Mouse (Mus musculus): Measurements from ENCODE around the gene Emc10.

Gene Emc10

GRCm38 (mm10) chr7:44461503-44462217 is 34.7 kb downstream of the Emc10 start:
- peak; percentile 61 for DNase-seq

DNA sequence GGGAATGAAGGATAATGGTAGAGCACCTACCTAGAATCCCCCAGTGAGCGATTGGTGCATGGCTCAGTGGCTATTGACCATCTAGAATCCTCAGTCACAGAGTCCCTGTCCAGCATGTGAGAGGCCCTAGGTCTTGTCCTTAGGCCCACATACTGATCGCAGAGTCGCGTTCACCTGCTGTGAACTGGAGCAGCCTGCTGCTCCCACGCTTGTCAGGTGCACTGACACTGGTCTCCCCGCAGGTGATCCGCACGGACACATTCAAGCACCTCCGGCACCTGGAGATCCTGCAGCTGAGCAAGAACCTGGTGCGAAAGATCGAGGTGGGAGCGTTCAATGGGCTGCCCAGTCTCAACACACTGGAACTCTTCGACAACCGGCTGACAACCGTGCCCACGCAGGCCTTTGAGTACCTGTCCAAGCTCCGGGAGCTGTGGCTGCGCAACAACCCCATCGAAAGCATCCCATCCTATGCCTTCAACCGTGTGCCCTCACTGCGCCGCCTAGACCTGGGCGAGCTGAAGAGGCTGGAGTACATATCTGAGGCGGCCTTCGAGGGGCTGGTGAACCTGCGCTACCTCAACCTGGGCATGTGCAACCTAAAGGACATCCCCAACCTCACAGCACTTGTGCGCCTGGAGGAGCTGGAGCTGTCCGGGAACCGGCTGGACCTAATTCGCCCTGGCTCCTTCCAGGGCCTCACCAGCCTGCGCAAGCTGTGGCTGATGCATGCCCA is 35.4 kb downstream of the Emc10 start:
- peak; percentile 48 for DNase-seq

DNA sequence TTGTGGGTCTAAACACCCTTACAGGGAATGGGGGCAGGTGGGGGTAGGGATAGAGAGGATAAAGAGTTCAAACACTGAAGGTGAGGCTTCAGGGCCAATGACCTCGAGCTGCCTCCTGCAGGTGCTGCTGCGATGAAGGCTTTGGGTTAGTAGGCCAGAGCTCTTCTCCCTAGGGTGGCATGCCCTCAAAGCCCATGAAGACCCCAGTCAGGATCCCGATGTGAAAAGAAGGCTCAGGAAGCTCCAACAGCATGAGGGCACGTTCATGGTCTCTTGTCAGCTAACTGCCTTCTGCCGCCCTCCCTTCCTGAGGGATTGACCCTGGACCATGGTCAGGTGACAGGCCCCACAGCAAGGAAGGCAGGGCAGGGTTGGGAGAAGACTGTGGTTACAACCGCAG is 36.3 kb downstream of the Emc10 start:
- peak; percentile 29 for DNase-seq

GRCm38 (mm10) chr7:44456302-44456701 is 40.0 kb downstream of the Emc10 start:
- peak; percentile 26 for DNase-seq

- no peak for DNase-seq
Observed at GRCm38 (mm10) chr7:44453256-44453655, 43.1 kb downstream of the Emc10 start.

GRCm38 (mm10) chr7:44446070-44446855 is 50.1 kb downstream of the Emc10 start:
- DNase-seq, result peak; percentile 78

GRCm38 (mm10) chr7:44445528-44445923 is 50.8 kb downstream of the Emc10 start:
- peak; percentile 70 for DNase-seq

DNA sequence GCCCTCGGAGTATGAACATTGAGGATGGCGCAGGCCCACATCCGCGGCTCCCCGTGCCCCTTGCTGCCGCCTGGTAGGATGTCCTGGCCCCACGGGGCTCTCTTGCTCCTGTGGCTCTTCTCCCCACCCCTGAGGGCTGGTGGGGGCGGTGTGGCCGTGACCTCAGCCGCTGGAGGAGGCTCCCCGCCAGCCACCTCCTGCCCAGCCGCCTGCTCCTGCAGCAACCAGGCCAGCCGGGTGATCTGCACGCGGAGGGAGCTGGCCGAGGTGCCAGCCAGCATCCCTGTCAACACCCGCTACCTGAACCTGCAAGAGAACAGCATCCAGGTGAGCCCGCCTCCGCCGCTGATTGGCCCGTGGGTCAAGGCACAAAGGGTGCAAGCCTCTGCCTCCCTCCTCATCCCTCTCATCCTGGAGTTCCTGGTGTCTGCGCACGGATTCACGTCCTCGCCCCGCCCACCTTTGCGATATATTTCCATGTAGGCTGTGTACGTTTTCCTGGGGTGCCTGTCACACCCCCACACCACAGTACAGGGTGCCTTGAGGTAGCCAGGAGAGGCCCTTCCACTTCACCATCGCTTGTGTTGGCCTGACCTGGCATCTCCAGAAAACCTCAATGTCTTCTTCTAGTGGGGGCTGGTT is 51.3 kb downstream of the Emc10 start:
- peak; percentile 73 for DNase-seq

DNA sequence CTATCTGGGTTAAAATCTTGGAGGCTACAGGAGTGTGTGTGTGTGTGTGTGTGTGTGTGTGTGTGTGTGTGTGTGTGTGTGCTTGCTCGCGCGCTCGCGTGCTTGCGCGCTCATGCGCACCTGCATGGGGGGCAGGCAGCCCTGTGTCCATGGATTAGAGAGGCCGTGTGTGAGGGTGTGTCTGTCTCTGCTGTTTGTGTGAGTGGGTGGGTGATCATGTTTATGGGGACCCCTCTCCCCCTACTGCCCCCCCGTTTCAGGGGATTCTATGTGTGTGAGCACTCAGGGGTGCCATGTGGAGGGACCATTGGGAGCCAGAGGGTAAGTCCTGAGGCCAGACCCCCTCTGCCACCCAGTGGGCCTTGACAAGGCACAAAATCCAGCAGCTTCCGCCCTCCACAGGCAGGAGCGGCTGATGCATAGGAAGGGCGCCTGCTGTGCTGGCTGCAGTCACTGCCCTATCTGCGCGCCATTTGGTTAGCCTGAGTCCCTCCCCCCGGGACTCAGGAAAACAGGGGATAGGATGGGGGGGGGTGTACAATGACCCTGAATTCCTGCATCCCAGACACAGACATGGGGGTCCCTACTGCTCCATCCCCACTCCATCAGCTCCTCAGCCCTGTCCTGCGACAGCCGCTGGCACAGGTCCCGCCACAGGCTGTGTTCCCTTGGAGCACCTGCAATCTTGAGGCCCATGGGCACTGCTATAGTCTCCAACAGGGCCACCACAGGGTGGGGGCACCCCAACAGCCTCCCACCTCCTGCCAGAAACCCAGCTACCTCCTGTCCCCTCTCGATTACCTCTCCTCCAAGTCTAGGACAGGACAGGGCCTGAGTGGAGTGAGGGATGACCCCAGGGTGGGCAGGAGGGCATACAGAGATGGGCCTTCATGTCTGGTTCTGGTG is 52.8 kb downstream of the Emc10 start:
- DNase-seq, result peak; percentile 88

- peak; percentile 80 for DNase-seq
Observed at GRCm38 (mm10) chr7:44442407-44442821, 53.9 kb downstream of the Emc10 start.

DNA sequence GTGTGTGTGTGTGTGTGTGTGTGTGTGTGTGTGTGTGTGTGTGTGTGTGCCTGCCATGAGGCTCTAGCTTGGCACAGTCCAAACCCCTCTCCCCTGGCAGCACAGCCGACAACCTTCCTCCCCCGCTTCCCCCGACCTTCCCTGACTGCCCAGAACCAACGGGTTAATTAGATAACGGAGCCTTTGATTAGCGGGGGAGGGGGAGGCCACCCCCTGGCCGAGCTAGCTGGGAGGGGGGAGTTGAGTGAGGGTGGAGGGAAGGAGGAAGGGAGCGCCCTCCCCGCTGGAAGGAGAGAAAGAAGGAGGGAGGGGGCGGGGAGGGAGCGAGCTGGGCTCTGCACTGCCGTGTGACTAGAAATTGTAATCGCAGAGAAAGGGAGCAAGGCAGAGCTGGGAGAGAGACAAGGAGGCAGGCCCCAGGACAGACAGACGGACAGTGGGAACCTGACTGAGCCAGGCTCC is 54.6 kb downstream of the Emc10 start:
- DNase-seq, result peak; percentile 85

DNA sequence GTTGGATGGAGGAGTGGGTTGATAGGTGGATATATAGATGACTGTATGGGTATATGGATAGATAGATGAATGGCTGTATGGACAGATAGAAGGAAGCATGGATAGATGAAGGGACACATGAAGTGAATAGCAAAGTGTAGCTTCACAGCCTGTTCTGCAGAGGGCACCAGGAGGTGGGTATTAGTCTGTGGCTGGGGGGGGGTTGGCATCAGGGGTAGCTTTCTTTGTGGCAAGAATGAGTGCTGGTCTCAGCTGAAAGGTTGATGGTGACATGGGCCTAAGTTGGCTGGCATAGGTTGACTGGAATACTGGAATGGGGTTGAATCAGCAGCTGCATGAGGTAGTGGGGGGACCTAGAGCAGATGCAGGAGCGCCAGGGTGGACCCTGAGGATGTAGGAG is 55.1 kb downstream of the Emc10 start:
- DNase-seq, result no peak

GRCm38 (mm10) chr7:44440479-44440878 is 55.9 kb downstream of the Emc10 start:
- peak; percentile 57 for DNase-seq

Data from cerebellum, adult 9-11 months (tissue).